Mouse (Mus musculus) heart, postnatal 0 days (tissue): ENCODE data around the gene Olfr639.

Experiments
- CTCF ChIP-seq: IDR thresholded peaks from 2 replicates; pipeline ENCODE4 v1.5.1; 2016; ENCODE audit warnings: antibody characterized with exemption, control low read depth, low read depth
- EP300 ChIP-seq: IDR thresholded peaks from 2 replicates; pipeline ENCODE4 v1.6.1; 2016; ENCODE audit warnings: antibody characterized with exemption, low read depth

GRCm38 (mm10) chr7:103970852-103971251 is 46.3 kb downstream of the Olfr639 start, which contains the start of gene Olfr635:
- TF ChIP-seq EP300 = no peak
- TF ChIP-seq CTCF = no peak
